Mouse (Mus musculus) frontal cortex, adult (tissue): ENCODE data around the gene Flvcr2.
A peak's percentile ranks its signal among the peaks of the same experiment; 100 is the strongest.

Experiments
- ATAC-seq: cut with Nextera tagmentation; 2 replicates; pipeline ENCODE4 v1.9.2; 2017; ENCODE audit warnings: mild to moderate bottlenecking, moderate library complexity, mixed read lengths; ENCODE audit not compliant: low TSS enrichment

Gene Flvcr2

GRCm38 (mm10) chr12:85729945-85730290, 16.4 kb upstream of the Flvcr2 start:
- ATAC-seq = no peak

- ATAC-seq = no peak
Measured at GRCm38 (mm10) chr12:85736203-85736602, 10.1 kb upstream of the Flvcr2 start.

- ATAC-seq = peak; percentile 77
Measured at GRCm38 (mm10) chr12:85736960-85737359, 9.4 kb upstream of the Flvcr2 start.

- ATAC-seq = no peak
Measured at GRCm38 (mm10) chr12:85746696-85747219, 419 bp downstream of the Flvcr2 start.

GRCm38 (mm10) chr12:85747343-85747742, 1.0 kb downstream of the Flvcr2 start:
- ATAC-seq = no peak

GRCm38 (mm10) chr12:85749861-85750260, 3.5 kb downstream of the Flvcr2 start:
- no peak for ATAC-seq

GRCm38 (mm10) chr12:85752116-85752515, 5.8 kb downstream of the Flvcr2 start:
- no peak for ATAC-seq

- no peak for ATAC-seq
Measured at GRCm38 (mm10) chr12:85753223-85753622, 6.9 kb downstream of the Flvcr2 start.

GRCm38 (mm10) chr12:85754611-85755265, 8.4 kb downstream of the Flvcr2 start:
- ATAC-seq = no peak

GRCm38 (mm10) chr12:85756455-85756854, 10.1 kb downstream of the Flvcr2 start:
- ATAC-seq = no peak

- no peak for ATAC-seq
Measured at GRCm38 (mm10) chr12:85757074-85757473, 10.7 kb downstream of the Flvcr2 start.

GRCm38 (mm10) chr12:85758741-85759140, 12.4 kb downstream of the Flvcr2 start:
- no peak for ATAC-seq

- ATAC-seq = no peak
Measured at GRCm38 (mm10) chr12:85761471-85761870, 15.1 kb downstream of the Flvcr2 start.

- no peak for ATAC-seq
Measured at GRCm38 (mm10) chr12:85764686-85765085, 18.3 kb downstream of the Flvcr2 start.

GRCm38 (mm10) chr12:85766287-85766686, 19.9 kb downstream of the Flvcr2 start:
- ATAC-seq = no peak

GRCm38 (mm10) chr12:85767750-85768149, 21.4 kb downstream of the Flvcr2 start:
- ATAC-seq = no peak

GRCm38 (mm10) chr12:85771356-85771755, 25.0 kb downstream of the Flvcr2 start:
- ATAC-seq = no peak

- no peak for ATAC-seq
Measured at GRCm38 (mm10) chr12:85778962-85779361, 32.6 kb downstream of the Flvcr2 start.

GRCm38 (mm10) chr12:85779707-85780106, 33.4 kb downstream of the Flvcr2 start:
- ATAC-seq = no peak

GRCm38 (mm10) chr12:85781606-85782005, 35.3 kb downstream of the Flvcr2 start:
- no peak for ATAC-seq

GRCm38 (mm10) chr12:85784916-85785815, 38.8 kb downstream of the Flvcr2 start:
- no peak for ATAC-seq

GRCm38 (mm10) chr12:85792158-85792557, 45.8 kb downstream of the Flvcr2 start:
- ATAC-seq = no peak

- peak; percentile 27; the same call in 1 of the 2 replicates for ATAC-seq
Measured at GRCm38 (mm10) chr12:85792821-85793346, 46.5 kb downstream of the Flvcr2 start.
